Mouse (Mus musculus): Measurements from ENCODE around the gene Armc6.

GRCm38 (mm10) chr8:70211275-70211674, 23.0 kb downstream of the Armc6 start:
- no peak for TF ChIP-seq CTCF (IDR thresholded peaks at IDR 0.05; ENCODE audit: low read depth)
- no peak for TF ChIP-seq EP300 (IDR thresholded peaks at IDR 0.05; ENCODE audit: low read depth)

All from liver, embryonic 14.5 days (tissue).